9 mouse cellular contexts compared by ENCODE assay signal in genomic region chr13:55071322-55071721, GRCm38 (mm10). TPM values are rescaled to one million over a fixed set of nuclear protein-coding genes. Genes with fewer than 3 reads are reported as not detected.
DNase-seq lines count a peak whose midpoint lies in the region; ATAC-seq lines count a peak whose summit lies in the region.
"Had no signal": no experiment of that assay in that cellular context is flagged by ENCODE, and none has a peak within 500 bp of the region (broad histone marks: within the 10 kb centered on the region; RNA-seq: fewer than 3 reads in every experiment).

No protein-coding gene starts in this region.

- H3K9ac ChIP-seq in hindbrain, embryonic 11.5 days (ENCODE audit: low read depth, low read length) = no peak overlapping the region
- no peak overlapping the region for H3K9ac ChIP-seq in neural tube, embryonic 15.5 days (replicated peaks)
- H3K9ac ChIP-seq in forebrain, embryonic 15.5 days (replicated peaks) = no peak overlapping the region
- H3K9ac ChIP-seq: neural tube, embryonic 12.5 days had no signal

- H3K9me3 ChIP-seq in hindbrain, embryonic 11.5 days (ENCODE audit: control insufficient read depth, low read length) = no peaks in the 10 kb centered on the region
- H3K9me3 ChIP-seq in hindbrain, embryonic 10.5 days = no peaks in the 10 kb centered on the region
- no peaks in the 10 kb centered on the region for H3K9me3 ChIP-seq in neural tube, embryonic 15.5 days (replicated peaks)
- no peaks in the 10 kb centered on the region for H3K9me3 ChIP-seq in forebrain, embryonic 15.5 days
- H3K9me3 ChIP-seq: neural tube, embryonic 12.5 days had no signal

- no peak overlapping the region for H3K4me3 ChIP-seq in hindbrain, embryonic 11.5 days (ENCODE audit: low read depth, low read length)
- no peak overlapping the region for H3K4me3 ChIP-seq in hindbrain, embryonic 10.5 days
- H3K4me3 ChIP-seq in neural tube, embryonic 15.5 days (replicated peaks) = no peak overlapping the region
- H3K4me3 ChIP-seq in forebrain, embryonic 15.5 days = no peak overlapping the region
- H3K4me3 ChIP-seq: neural tube, embryonic 12.5 days had no signal

- 3% methylated on average over 3 of the region's 3 CpGs for WGBS in hindbrain, embryonic 11.5 days
- 4% methylated on average over 3 of the region's 3 CpGs for WGBS in hindbrain, embryonic 10.5 days
- WGBS in neural tube, embryonic 15.5 days = 3% methylated on average over 3 of the region's 3 CpGs
- WGBS in forebrain, embryonic 15.5 days = 0% methylated on average over 3 of the region's 3 CpGs

- no peaks in the 10 kb centered on the region for H3K4me1 ChIP-seq in hindbrain, embryonic 11.5 days (replicated peaks; ENCODE audit: control insufficient read depth, insufficient read depth, low read length)
- H3K4me1 ChIP-seq in hindbrain, embryonic 10.5 days (replicated peaks) = no peaks in the 10 kb centered on the region
- H3K4me1 ChIP-seq in neural tube, embryonic 15.5 days = no peaks in the 10 kb centered on the region
- no peaks in the 10 kb centered on the region for H3K4me1 ChIP-seq in forebrain, embryonic 15.5 days
- H3K4me1 ChIP-seq: neural tube, embryonic 12.5 days had no signal

- no peaks in the 10 kb centered on the region for H3K36me3 ChIP-seq in hindbrain, embryonic 11.5 days (ENCODE audit: control insufficient read depth, insufficient read depth, low read length)
- peaks cover 12% of the 10 kb centered on the region for H3K36me3 ChIP-seq in hindbrain, embryonic 10.5 days
- H3K36me3 ChIP-seq in neural tube, embryonic 15.5 days = peaks cover 9% of the 10 kb centered on the region; the same call in 1 of the 2 replicates
- peaks cover 13% of the 10 kb centered on the region for H3K36me3 ChIP-seq in forebrain, embryonic 15.5 days

- no peaks in the 10 kb centered on the region for H3K27me3 ChIP-seq in hindbrain, embryonic 11.5 days (ENCODE audit: control insufficient read depth, insufficient read depth, low read length)
- no peaks in the 10 kb centered on the region for H3K27me3 ChIP-seq in hindbrain, embryonic 10.5 days (ENCODE audit: insufficient read depth, poor library complexity, severe bottlenecking)
- H3K27me3 ChIP-seq in neural tube, embryonic 15.5 days (replicated peaks) = no peaks in the 10 kb centered on the region
- H3K27me3 ChIP-seq in forebrain, embryonic 15.5 days = no peaks in the 10 kb centered on the region
- H3K27me3 ChIP-seq: neural tube, embryonic 12.5 days had no signal

- no peak for ATAC-seq in hindbrain, embryonic 11.5 days (ENCODE audit: low FRiP score)
- no peak for ATAC-seq in neural tube, embryonic 15.5 days (ENCODE audit: low FRiP score)
- no peak for ATAC-seq in forebrain, embryonic 15.5 days (replicated peaks)

- peak; percentile 61 for DNase-seq in hindbrain, embryonic 11.5 days (ENCODE audit: low spot score)
- DNase-seq in hindbrain, embryonic 10.5 days (ENCODE audit: low spot score) = no peak
- peak; percentile 68 for DNase-seq in 3T3-L1 (ENCODE audit: low read depth, low spot score)
- peak; percentile 44 for DNase-seq in ES-CJ7 (ENCODE audit: low read depth, low spot score)
- DNase-seq in embryo, embryonic 9.5 days (ENCODE audit: extremely low spot score) = peak; percentile 15
- no peak for DNase-seq in testis, postnatal 14 days (ENCODE audit: low spot score)

- H3K27ac ChIP-seq in hindbrain, embryonic 11.5 days (ENCODE audit: low read depth, low read length) = no peak overlapping the region
- H3K27ac ChIP-seq in hindbrain, embryonic 10.5 days = no peak overlapping the region
- no peak overlapping the region for H3K27ac ChIP-seq in neural tube, embryonic 15.5 days (replicated peaks)
- no peak overlapping the region for H3K27ac ChIP-seq in forebrain, embryonic 15.5 days (replicated peaks)
- H3K27ac ChIP-seq: neural tube, embryonic 12.5 days had no signal

- H3K4me2 ChIP-seq in hindbrain, embryonic 11.5 days (replicated peaks; ENCODE audit: low read depth, low read length) = no peak overlapping the region
- no peak overlapping the region for H3K4me2 ChIP-seq in neural tube, embryonic 15.5 days
- no peak overlapping the region for H3K4me2 ChIP-seq in forebrain, embryonic 15.5 days (replicated peaks)
- H3K4me2 ChIP-seq: neural tube, embryonic 12.5 days had no signal

RNA-seq across cellular contexts. Expression of gene Uimc1, which starts 28.8 kb away (rescaled TPM):
- polyA plus RNA-seq in hindbrain, embryonic 11.5 days (2014; fragmentation: Nextera tagmentation; extraction: Ambion mirVana) = 21.5 and 24.1 TPM in 2 replicates
- 18.6 and 22.6 TPM in 2 replicates for polyA plus RNA-seq in hindbrain, embryonic 10.5 days (2016; fragmentation: Nextera tagmentation; extraction: Ambion mirVana)
- 17.3 and 19.4 TPM in 2 replicates for polyA plus RNA-seq in neural tube, embryonic 15.5 days (2015; fragmentation: Nextera tagmentation; extraction: Ambion mirVana)
- polyA plus RNA-seq in forebrain, embryonic 15.5 days (2015; fragmentation: Nextera tagmentation; extraction: Ambion mirVana) = 21.9 and 23.9 TPM in 2 replicates

RNA-seq across cellular contexts. Expression of gene Zfp346, which starts 33.8 kb away (rescaled TPM):
- polyA plus RNA-seq in hindbrain, embryonic 11.5 days (2014; fragmentation: Nextera tagmentation; extraction: Ambion mirVana) = 21.1 and 25.2 TPM in 2 replicates
- 23.5 and 24.9 TPM in 2 replicates for polyA plus RNA-seq in hindbrain, embryonic 10.5 days (2016; fragmentation: Nextera tagmentation; extraction: Ambion mirVana)
- 27.8 and 29.9 TPM in 2 replicates for polyA plus RNA-seq in neural tube, embryonic 15.5 days (2015; fragmentation: Nextera tagmentation; extraction: Ambion mirVana)
- polyA plus RNA-seq in forebrain, embryonic 15.5 days (2015; fragmentation: Nextera tagmentation; extraction: Ambion mirVana) = 25.5 and 26.2 TPM in 2 replicates

RNA-seq across cellular contexts. Expression of gene Hk3, which starts 50.1 kb away (rescaled TPM):
- 0.52 and 0.61 TPM in 2 replicates for polyA plus RNA-seq in hindbrain, embryonic 11.5 days (2014; fragmentation: Nextera tagmentation; extraction: Ambion mirVana)
- 0.55 and 0.85 TPM in 2 replicates for polyA plus RNA-seq in hindbrain, embryonic 10.5 days (2016; fragmentation: Nextera tagmentation; extraction: Ambion mirVana)
- polyA plus RNA-seq in neural tube, embryonic 15.5 days (2015; fragmentation: Nextera tagmentation; extraction: Ambion mirVana) = 0.86 and 1.3 TPM in 2 replicates
- 0.73 and 1.2 TPM in 2 replicates for polyA plus RNA-seq in forebrain, embryonic 15.5 days (2015; fragmentation: Nextera tagmentation; extraction: Ambion mirVana)

Comparison
In these comparisons a context has a peak if more than half of its experiments do, and no peak if none do; other contexts are left out.
1. DNase-seq: peak in hindbrain, embryonic 11.5 days (single experiment), 3T3-L1 (single experiment), ES-CJ7 (single experiment) and embryo, embryonic 9.5 days (single experiment); none in hindbrain, embryonic 10.5 days (single experiment) and testis, postnatal 14 days (single experiment).